Mouse (Mus musculus): ENCODE results near the gene Srpk2. TPM values are rescaled to one million over a fixed set of nuclear protein-coding genes. Genes with fewer than 3 reads are reported as not detected.
A peak's percentile ranks its signal among the peaks of the same experiment; 100 is the strongest.
"Not testable (repeated sequence)": the region's sequence is repeated elsewhere in the genome, so short reads cannot be mapped to it uniquely, and the experiment has no call there.

Gene Srpk2
- polyA plus RNA-seq, 1 experiment from 2014 or later, result 96.6 TPM

GRCm38 (mm10) chr5:23598491-23598890, 85.9 kb downstream of the Srpk2 start:
- ATAC-seq, result no peak
- 78% methylated on average over 12 of the region's 12 CpGs for WGBS

GRCm38 (mm10) chr5:23597999-23598398, 86.4 kb downstream of the Srpk2 start:
- WGBS, result 61% methylated on average over 1 of the region's 1 CpGs

More at GRCm38 (mm10) chr5:23598491-23598890, 85.9 kb downstream of the Srpk2 start:
- no peak overlapping the region for H3K27ac ChIP-seq
- no peak overlapping the region for H3K4me2 ChIP-seq (replicated peaks)
- H3K4me3 ChIP-seq (replicated peaks), result no peak overlapping the region
- H3K9me3 ChIP-seq, result no peaks in the 10 kb centered on the region
- H3K27me3 ChIP-seq, result no peaks in the 10 kb centered on the region
- no peak overlapping the region for H3K9ac ChIP-seq (replicated peaks)
- no peaks in the 10 kb centered on the region for H3K36me3 ChIP-seq
- H3K4me1 ChIP-seq (replicated peaks), result peaks cover 17% of the 10 kb centered on the region

GRCm38 (mm10) chr5:23597260-23597864, 87.1 kb downstream of the Srpk2 start:
- no peak overlapping the region for H3K4me3 ChIP-seq (replicated peaks)
- peaks cover 17% of the 10 kb centered on the region for H3K4me1 ChIP-seq (replicated peaks)
- H3K27me3 ChIP-seq, result no peaks in the 10 kb centered on the region
- H3K36me3 ChIP-seq, result no peaks in the 10 kb centered on the region
- no peaks in the 10 kb centered on the region for H3K9me3 ChIP-seq
- H3K4me2 ChIP-seq (replicated peaks), result no peak overlapping the region
- ATAC-seq, result no peak
- no peak overlapping the region for H3K9ac ChIP-seq (replicated peaks)
- 76% methylated on average over 8 of the region's 8 CpGs for WGBS
- no peak overlapping the region for H3K27ac ChIP-seq

More at GRCm38 (mm10) chr5:23597999-23598398, 86.4 kb downstream of the Srpk2 start:
- H3K4me1 ChIP-seq (replicated peaks), result peaks cover 17% of the 10 kb centered on the region
- no peak for ATAC-seq
- H3K9ac ChIP-seq (replicated peaks), result no peak overlapping the region
- H3K27me3 ChIP-seq, result no peaks in the 10 kb centered on the region
- H3K4me2 ChIP-seq (replicated peaks), result no peak overlapping the region
- no peak overlapping the region for H3K4me3 ChIP-seq (replicated peaks)
- no peak overlapping the region for H3K27ac ChIP-seq
- H3K9me3 ChIP-seq, result no peaks in the 10 kb centered on the region
- no peaks in the 10 kb centered on the region for H3K36me3 ChIP-seq

- WGBS, result 89% methylated on average over 5 of the region's 5 CpGs
- no peak for ATAC-seq
- Histone ChIP-seq H3K27ac (no peak overlapping the region), H3K9me3 (no peaks in the 10 kb centered on the region), H3K27me3 (no peaks in the 10 kb centered on the region), H3K36me3 (no peaks in the 10 kb centered on the region), H3K4me3 (replicated peaks) (no peak overlapping the region), H3K4me1 (replicated peaks) (peaks cover 17% of the 10 kb centered on the region), H3K9ac (replicated peaks) (no peak overlapping the region), H3K4me2 (replicated peaks) (no peak overlapping the region)
Observed at GRCm38 (mm10) chr5:23596326-23596965, 88.0 kb downstream of the Srpk2 start.

- not testable (repeated sequence) for H3K9me3 ChIP-seq; H3K4me2 ChIP-seq (replicated peaks); H3K4me3 ChIP-seq (replicated peaks); H3K9ac ChIP-seq (replicated peaks); H3K36me3 ChIP-seq; ATAC-seq; H3K27ac ChIP-seq; H3K27me3 ChIP-seq; H3K4me1 ChIP-seq (replicated peaks)
- WGBS, result 94% methylated on average over 5 of the region's 5 CpGs
Observed at GRCm38 (mm10) chr5:23590298-23590697, 94.1 kb downstream of the Srpk2 start.

- Histone ChIP-seq H3K4me3 (replicated peaks) (no peak overlapping the region), H3K36me3 (no peaks in the 10 kb centered on the region), H3K27me3 (no peaks in the 10 kb centered on the region), H3K27ac (no peak overlapping the region), H3K9ac (replicated peaks) (no peak overlapping the region), H3K4me2 (replicated peaks) (no peak overlapping the region), H3K9me3 (no peaks in the 10 kb centered on the region), H3K4me1 (replicated peaks) (0 out of 2 replicates have a peak, but pooled peaks cover 3% of the 10 kb centered on the region)
- no peak for ATAC-seq
- WGBS, result 82% methylated on average over 2 of the region's 2 CpGs
Observed at GRCm38 (mm10) chr5:23587614-23588013, 96.8 kb downstream of the Srpk2 start.

- Histone ChIP-seq H3K4me2 (replicated peaks) (no peak overlapping the region), H3K9ac (replicated peaks) (no peak overlapping the region), H3K36me3 (no peaks in the 10 kb centered on the region), H3K27me3 (no peaks in the 10 kb centered on the region), H3K9me3 (no peaks in the 10 kb centered on the region), H3K4me1 (replicated peaks) (0 out of 2 replicates have a peak, but pooled peaks cover 3% of the 10 kb centered on the region), H3K4me3 (replicated peaks) (no peak overlapping the region), H3K27ac (no peak overlapping the region)
- 0 out of 2 replicates have a peak, but pooled peaks have one; percentile 34 for ATAC-seq
- WGBS, result 92% methylated on average over 13 of the region's 13 CpGs
Observed at GRCm38 (mm10) chr5:23586531-23587453, 97.6 kb downstream of the Srpk2 start.

- no peak overlapping the region for H3K27ac ChIP-seq
- no peak overlapping the region for H3K9ac ChIP-seq (replicated peaks)
- no peaks in the 10 kb centered on the region for H3K36me3 ChIP-seq
- H3K27me3 ChIP-seq, result no peaks in the 10 kb centered on the region
- peaks cover 27% of the 10 kb centered on the region for H3K4me1 ChIP-seq (replicated peaks)
- no peak for ATAC-seq
- WGBS, result 78% methylated on average over 2 of the region's 2 CpGs
- H3K4me3 ChIP-seq (replicated peaks), result no peak overlapping the region
- H3K4me2 ChIP-seq (replicated peaks), result no peak overlapping the region
- no peaks in the 10 kb centered on the region for H3K9me3 ChIP-seq
Observed at GRCm38 (mm10) chr5:23581484-23582060, 102.8 kb downstream of the Srpk2 start.

- Histone ChIP-seq H3K36me3 (0 out of 2 replicates have a peak, but pooled peaks cover 3% of the 10 kb centered on the region), H3K4me1 (replicated peaks) (peaks cover 35% of the 10 kb centered on the region), H3K9ac (replicated peaks) (no peak overlapping the region), H3K4me2 (replicated peaks) (no peak overlapping the region), H3K27me3 (no peaks in the 10 kb centered on the region), H3K27ac (no peak overlapping the region), H3K9me3 (no peaks in the 10 kb centered on the region; the same call in 1 of the 2 replicates), H3K4me3 (replicated peaks) (no peak overlapping the region)
- 98% methylated on average over 3 of the region's 3 CpGs for WGBS
- ATAC-seq, result no peak
Observed at GRCm38 (mm10) chr5:23579120-23579880, 105.1 kb downstream of the Srpk2 start.

GRCm38 (mm10) chr5:23578322-23578957, 106.0 kb downstream of the Srpk2 start:
- 0 out of 2 replicates have a peak overlapping the region, but pooled peaks have one; percentile 21 for H3K9ac ChIP-seq (replicated peaks)
- ATAC-seq, result no peak
- no peaks in the 10 kb centered on the region for H3K27me3 ChIP-seq
- H3K4me1 ChIP-seq (replicated peaks), result peaks cover 35% of the 10 kb centered on the region
- H3K27ac ChIP-seq, result peak overlapping the region; percentile 75
- 87% methylated on average over 4 of the region's 4 CpGs for WGBS
- no peak overlapping the region for H3K4me2 ChIP-seq (replicated peaks)
- H3K9me3 ChIP-seq, result no peaks in the 10 kb centered on the region; the same call in 1 of the 2 replicates
- H3K4me3 ChIP-seq (replicated peaks), result no peak overlapping the region
- peaks cover 7% of the 10 kb centered on the region; the same call in 1 of the 2 replicates for H3K36me3 ChIP-seq

Data from midbrain, embryonic 13.5 days (tissue).